Mouse (Mus musculus): ENCODE data around the gene Dgki. TPM values are rescaled to one million over a fixed set of nuclear protein-coding genes. Genes with fewer than 3 reads are reported as not detected.

Gene Dgki
- total and polyA plus RNA-seq, 3 experiments, result 4.4 to 8.7 (median 7.7) TPM

- no peak for TF ChIP-seq MAX (IDR thresholded peaks at IDR 0.05; ENCODE audit: low read length)
- TF ChIP-seq CHD1 (IDR thresholded peaks at IDR 0.05; ENCODE audit: low read depth, low read length), result no peak
- no peak; the same call in 1 of the 2 replicates for TF ChIP-seq BHLHE40 (IDR thresholded peaks at IDR 0.05; ENCODE audit: low read depth, low read length)
- TF ChIP-seq ELF1 (IDR thresholded peaks at IDR 0.05; ENCODE audit: low read depth, low read length), result no peak
- TF ChIP-seq NELFE (IDR thresholded peaks at IDR 0.05; ENCODE audit: low read depth, low read length), result no peak
- TF ChIP-seq NRF1 (IDR thresholded peaks at IDR 0.05; ENCODE audit: low read depth, low read length), result no peak
- peak; percentile 32; the same call in 1 of the 2 replicates for TF ChIP-seq IRF4 (IDR thresholded peaks at IDR 0.05; ENCODE audit: low read depth, low read length)
- no peak for TF ChIP-seq ZKSCAN1 (IDR thresholded peaks at IDR 0.05; ENCODE audit: borderline replicate concordance, low read depth, low read length)
- H3K36me3 ChIP-seq (replicated peaks in 1 of 2; ENCODE audit: control insufficient read depth in 1 of 2, insufficient read depth in 1 of 2, low read length in 1 of 2), result peaks cover 3 to 47% of the 10 kb centered on the region in 2 experiments
- H3K27ac ChIP-seq (ENCODE audit: insufficient read depth, low read depth), result no peak overlapping the region
- dilution Hi-C loops (cut with MboI; ENCODE audit: extremely low pct_ligation_motif_present, extremely low pct_unique_long_range_greater_than_20kb, low sequenced_read_pairs) (no loop called here), in situ Hi-C loops (cut with MboI; ENCODE audit: low pct_ligation_motif_present, low pct_unique_long_range_greater_than_20kb, low sequenced_read_pairs) (no loop called here)
- H3K4me1 ChIP-seq (ENCODE audit: control insufficient read depth in 1 of 2, insufficient read depth in 2 of 2), result peaks cover 3 to 57% of the 10 kb centered on the region in 2 experiments; a peak in 3 of 4 replicates
- H3K27me3 ChIP-seq (replicated peaks), result no peaks in the 10 kb centered on the region
- no peaks in the 10 kb centered on the region for H3K79me2 ChIP-seq (replicated peaks; ENCODE audit: control insufficient read depth, extremely low read depth, insufficient read depth, poor library complexity, severe bottlenecking)
- H3K4me2 ChIP-seq (ENCODE audit: insufficient read depth, low read depth, poor library complexity, severe bottlenecking), result 0 out of 2 replicates have a peak overlapping the region, but pooled peaks have one; percentile 11
- H3K9ac ChIP-seq (ENCODE audit: insufficient read depth, low read depth), result no peak overlapping the region
- no peak overlapping the region for H3K4me3 ChIP-seq (replicated peaks in 1 of 3; ENCODE audit: low read depth in 2 of 3, low read length in 2 of 3, poor library complexity in 1 of 3)
- DNase-seq (ENCODE audit: extremely low read depth), result no peak
- H3K9me3 ChIP-seq (replicated peaks; ENCODE audit: low read length), result no peaks in the 10 kb centered on the region
Observed at GRCm38 (mm10) chr6:37067357-37067756, 232.6 kb downstream of the Dgki start.

GRCm38 (mm10) chr6:37064214-37064830 lies 235.7 kb downstream of the Dgki start:
- H3K4me1 ChIP-seq (ENCODE audit: control insufficient read depth in 1 of 2, insufficient read depth in 2 of 2), result peaks cover 3 to 64% of the 10 kb centered on the region in 2 experiments; a peak in 3 of 4 replicates
- H3K27me3 ChIP-seq (replicated peaks), result no peaks in the 10 kb centered on the region
- no peaks in the 10 kb centered on the region for H3K9me3 ChIP-seq (replicated peaks; ENCODE audit: low read length)
- no peaks in the 10 kb centered on the region for H3K79me2 ChIP-seq (replicated peaks; ENCODE audit: control insufficient read depth, extremely low read depth, insufficient read depth, poor library complexity, severe bottlenecking)
- in situ Hi-C loops (cut with MboI; ENCODE audit: low pct_ligation_motif_present, low pct_unique_long_range_greater_than_20kb, low sequenced_read_pairs), result no loop called here
- TF ChIP-seq IRF4 (IDR thresholded peaks at IDR 0.05; ENCODE audit: low read depth, low read length), result no peak
- TF ChIP-seq NELFE (IDR thresholded peaks at IDR 0.05; ENCODE audit: low read depth, low read length), result no peak
- no peak for TF ChIP-seq EP300 (IDR thresholded peaks at IDR 0.05; ENCODE audit: low read length)
- TF ChIP-seq ZC3H11A (IDR thresholded peaks at IDR 0.05; ENCODE audit: low read depth, low read length), result no peak
- TF ChIP-seq USF1 (IDR thresholded peaks at IDR 0.05; ENCODE audit: low read depth, low read length), result no peak
- no peak for TF ChIP-seq RCOR1 (conservative IDR thresholded peaks at IDR 0.05; ENCODE audit: low read depth, low read length)
- H3K36me3 ChIP-seq (replicated peaks in 1 of 2; ENCODE audit: control insufficient read depth in 1 of 2, insufficient read depth in 1 of 2, low read length in 1 of 2), result peaks cover 3 to 65% of the 10 kb centered on the region in 2 experiments
- DNase-seq (ENCODE audit: extremely low read depth), result no peak
- H3K9ac ChIP-seq (ENCODE audit: insufficient read depth, low read depth), result no peak overlapping the region
- dilution Hi-C loops (cut with MboI; ENCODE audit: extremely low pct_ligation_motif_present, extremely low pct_unique_long_range_greater_than_20kb, low sequenced_read_pairs), result no loop called here
- H3K4me3 ChIP-seq (replicated peaks in 1 of 3; ENCODE audit: low read depth in 2 of 3, low read length in 2 of 3, poor library complexity in 1 of 3), result no peak overlapping the region
- no peak overlapping the region for H3K27ac ChIP-seq (ENCODE audit: insufficient read depth, low read depth)
- no peak overlapping the region for H3K4me2 ChIP-seq (ENCODE audit: insufficient read depth, low read depth, poor library complexity, severe bottlenecking)

- in situ Hi-C loops (cut with MboI; ENCODE audit: low pct_ligation_motif_present, low pct_unique_long_range_greater_than_20kb, low sequenced_read_pairs), result no loop called here
- H3K4me1 ChIP-seq (ENCODE audit: control insufficient read depth in 1 of 2, insufficient read depth in 2 of 2), result peaks cover 3 to 67% of the 10 kb centered on the region in 2 experiments; a peak in 3 of 4 replicates
- no peak overlapping the region for H3K27ac ChIP-seq (ENCODE audit: insufficient read depth, low read depth)
- dilution Hi-C loops (cut with MboI; ENCODE audit: extremely low pct_ligation_motif_present, extremely low pct_unique_long_range_greater_than_20kb, low sequenced_read_pairs), result no loop called here
- no peaks in the 10 kb centered on the region for H3K27me3 ChIP-seq (replicated peaks)
- H3K9ac ChIP-seq (ENCODE audit: insufficient read depth, low read depth), result no peak overlapping the region
- H3K9me3 ChIP-seq (replicated peaks; ENCODE audit: low read length), result no peaks in the 10 kb centered on the region
- no peaks in the 10 kb centered on the region for H3K79me2 ChIP-seq (replicated peaks; ENCODE audit: control insufficient read depth, extremely low read depth, insufficient read depth, poor library complexity, severe bottlenecking)
- H3K4me2 ChIP-seq (ENCODE audit: insufficient read depth, low read depth, poor library complexity, severe bottlenecking), result no peak overlapping the region
- no peak overlapping the region for H3K4me3 ChIP-seq (replicated peaks in 1 of 3; ENCODE audit: low read depth in 2 of 3, low read length in 2 of 3, poor library complexity in 1 of 3)
- H3K36me3 ChIP-seq (replicated peaks in 1 of 2; ENCODE audit: control insufficient read depth in 1 of 2, insufficient read depth in 1 of 2, low read length in 1 of 2), result peaks cover 3 to 63% of the 10 kb centered on the region in 2 experiments
- TF ChIP-seq CTCF (conservative IDR thresholded peaks at IDR 0.05 in 1 of 2, IDR thresholded peaks at IDR 0.05 in 1 of 2; ENCODE audit: low read depth in 2 of 2, low read length in 2 of 2) (no peak), NRF1 (IDR thresholded peaks at IDR 0.05; ENCODE audit: low read depth, low read length) (no peak)
- no peak for DNase-seq (ENCODE audit: extremely low read depth)
Observed at GRCm38 (mm10) chr6:37063266-37063665, 236.7 kb downstream of the Dgki start.

Data from CH12.LX (cell line).